Mouse (Mus musculus) liver, postnatal 0 days (tissue): ENCODE results near the gene Clasp2. TPM values are rescaled to one million over a fixed set of nuclear protein-coding genes. Genes with fewer than 3 reads are reported as not detected.
"Not testable (repeated sequence)": the region's sequence is repeated elsewhere in the genome, so short reads cannot be mapped to it uniquely, and the experiment has no call there.

Source experiments
- ATAC-seq: fragments of 200-750 bp; cut with Nextera tagmentation; 2 replicates; pipeline ENCODE4 v1.8.0; 2017; ENCODE audit warnings: mild to moderate bottlenecking, moderate library complexity
- DNase-seq: peaks from one replicate; pipeline ENCODE4 v3.0.0-alpha.2; 2016
- H3K27ac ChIP-seq: fragments of 300-500 bp; sonication (generic); 2 replicates; pipeline ENCODE4 v1.5.1; 2014; ENCODE audit warnings: antibody characterized with exemption, moderate library complexity, mild to moderate bottlenecking, low read depth
- H3K27me3 ChIP-seq: fragments of 300-500 bp; sonication (generic); 2 replicates; pipeline ENCODE4 v1.6.1; 2014; ENCODE audit warnings: low read length, control low read depth, mixed read lengths; ENCODE audit not compliant: insufficient read depth
- H3K36me3 ChIP-seq: fragments of 300-500 bp; sonication (generic); replicated peaks from 2 replicates; pipeline ENCODE4 v1.6.1; 2014; ENCODE audit warnings: mild to moderate bottlenecking, control low read depth, low read length, moderate library complexity, mixed read lengths; ENCODE audit not compliant: insufficient read depth
- H3K4me1 ChIP-seq: fragments of 300-500 bp; sonication (generic); 2 replicates; pipeline ENCODE4 v1.6.1; 2014; ENCODE audit warnings: antibody characterized with exemption, mild to moderate bottlenecking, control low read depth; ENCODE audit not compliant: insufficient read depth
- H3K4me2 ChIP-seq: fragments of 300-500 bp; sonication (generic); 2 replicates; pipeline ENCODE4 v1.6.1; 2014; ENCODE audit warnings: low read depth, mild to moderate bottlenecking, low read length, moderate library complexity, mixed read lengths
- H3K4me3 ChIP-seq: fragments of 300-500 bp; sonication (generic); 2 replicates; pipeline ENCODE4 v1.5.1; 2014; ENCODE audit warnings: low read depth, low read length
- H3K9ac ChIP-seq: fragments of 300-500 bp; sonication (generic); replicated peaks from 2 replicates; pipeline ENCODE4 v1.6.1; 2014; ENCODE audit warnings: mild to moderate bottlenecking, moderate library complexity
- H3K9me3 ChIP-seq: fragments of 300-500 bp; sonication (generic); 2 replicates; pipeline ENCODE4 v1.6.1; 2016; ENCODE audit warnings: mild to moderate bottlenecking, control low read depth, low read length, mixed read lengths
- CTCF ChIP-seq: sonication (generic); IDR thresholded peaks from 2 replicates; pipeline ENCODE4 v1.5.1; 2016; ENCODE audit warnings: antibody characterized with exemption, low read depth
- EP300 ChIP-seq: IDR thresholded peaks from 2 replicates; pipeline ENCODE4 v1.6.1; 2016; ENCODE audit warnings: antibody characterized with exemption, low read depth, mild to moderate bottlenecking
- WGBS: fragments of 180-500 bp; shearing (Covaris S2); extraction: QIAGEN DNeasy Blood & Tissue Kit; methylation state at CpG from one replicate; pipeline ENCODE4 v1.1.7; 2014; ENCODE audit not compliant: insufficient replicate concordance; 5-methylcytosine and 5-hydroxymethylcytosine counted together
- polyA plus RNA-seq: library from polyadenylated mRNA; unstranded; fragments of >200 nt; fragmentation: Nextera tagmentation; extraction: Ambion mirVana; gene quantifications from 2 replicates; pipeline ENCODE4 v1.2.1, GENCODE M21; 2015

Clasp2 gene
- polyA plus RNA-seq, 1 experiment from 2014 or later, result 4.9 TPM

DNA sequence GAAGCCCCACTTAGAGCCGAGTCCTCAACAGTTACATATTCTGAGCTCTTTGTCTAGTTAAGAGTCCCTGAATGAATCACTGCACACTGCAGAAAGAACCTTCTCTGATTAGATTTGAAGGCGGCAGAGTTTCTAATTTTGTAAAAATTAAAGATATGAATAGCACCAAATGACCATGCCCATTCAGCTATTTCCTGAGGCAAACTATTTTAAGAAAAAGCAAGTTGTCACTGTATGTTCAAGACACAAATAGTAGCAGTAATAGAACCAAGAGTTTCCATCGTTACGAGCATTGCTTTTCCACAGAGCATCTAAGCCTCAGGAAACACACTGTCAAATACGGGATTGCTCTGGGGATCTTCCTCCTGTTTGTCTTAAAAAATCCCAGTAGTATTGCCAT lies 126.7 kb downstream of the Clasp2 start:
- Histone ChIP-seq H3K9ac (no peak overlapping the region), H3K36me3 (peaks cover 36% of the 10 kb centered on the region), H3K4me1 (no peaks in the 10 kb centered on the region), H3K9me3 (no peaks in the 10 kb centered on the region), H3K27me3 (no peaks in the 10 kb centered on the region), H3K4me2 (no peak overlapping the region), H3K4me3 (no peak overlapping the region), H3K27ac (no peak overlapping the region)
- DNase-seq, result no peak
- no peak for ATAC-seq
- 82% methylated on average over 5 of the region's 5 CpGs for WGBS
- no peak for TF ChIP-seq CTCF
- no peak for TF ChIP-seq EP300

DNA sequence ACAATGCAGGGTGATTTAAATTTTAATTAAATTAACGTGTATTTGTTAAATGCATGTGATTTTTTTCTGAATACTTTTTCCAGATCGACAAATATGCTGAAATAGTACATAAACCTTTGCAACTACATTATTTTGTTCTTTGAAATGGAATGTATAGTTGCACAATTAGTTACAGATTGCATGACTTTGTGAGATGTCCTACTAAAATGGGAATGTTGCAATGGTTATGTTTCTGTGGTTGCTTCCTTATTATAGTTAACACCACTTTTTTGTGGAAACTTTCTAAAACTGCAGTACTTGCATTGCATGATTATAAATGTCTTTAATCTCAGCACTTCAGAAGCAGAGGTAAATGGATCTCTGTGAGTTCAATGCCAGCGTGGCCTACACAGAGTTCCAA lies 153.6 kb downstream of the Clasp2 start:
- peaks cover 23% of the 10 kb centered on the region for H3K36me3 ChIP-seq
- H3K9ac ChIP-seq, result no peak overlapping the region
- no peak for TF ChIP-seq CTCF
- no peak for TF ChIP-seq EP300
- H3K4me2 ChIP-seq, result no peak overlapping the region
- no peak for ATAC-seq
- WGBS, result 85% methylated on average over 3 of the region's 3 CpGs
- no peaks in the 10 kb centered on the region for H3K9me3 ChIP-seq
- no peaks in the 10 kb centered on the region for H3K4me1 ChIP-seq
- DNase-seq, result no peak
- no peak overlapping the region for H3K27ac ChIP-seq
- no peak overlapping the region for H3K4me3 ChIP-seq
- no peaks in the 10 kb centered on the region for H3K27me3 ChIP-seq

DNA sequence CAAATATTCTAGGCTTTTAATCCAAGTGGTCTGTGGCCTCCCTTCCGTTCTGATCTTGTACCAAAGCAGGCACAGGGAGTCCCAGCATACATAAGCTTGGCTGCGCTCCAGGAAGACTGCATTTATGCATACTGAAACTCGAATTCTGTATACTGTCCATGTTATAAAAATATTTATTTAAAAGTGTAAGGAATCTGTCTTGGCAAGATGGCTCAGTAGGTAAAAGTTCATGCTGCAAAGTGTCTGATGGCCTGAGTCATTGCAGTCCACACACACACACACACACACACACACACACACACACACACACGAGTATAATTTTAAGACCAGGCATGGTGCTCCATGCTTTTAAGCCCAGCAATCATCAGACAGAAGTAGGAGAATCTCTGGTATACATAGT lies 161.9 kb downstream of the Clasp2 start:
- Histone ChIP-seq H3K27ac (no peak overlapping the region), H3K36me3 (peaks cover 42% of the 10 kb centered on the region), H3K4me1 (no peaks in the 10 kb centered on the region), H3K9ac (no peak overlapping the region), H3K4me2 (no peak overlapping the region), H3K4me3 (no peak overlapping the region), H3K9me3 (no peaks in the 10 kb centered on the region), H3K27me3 (no peaks in the 10 kb centered on the region)
- TF ChIP-seq CTCF (no peak), EP300 (no peak)
- DNase-seq (no peak), ATAC-seq (no peak)
- WGBS, result 80% methylated on average over 4 of the region's 4 CpGs

DNA sequence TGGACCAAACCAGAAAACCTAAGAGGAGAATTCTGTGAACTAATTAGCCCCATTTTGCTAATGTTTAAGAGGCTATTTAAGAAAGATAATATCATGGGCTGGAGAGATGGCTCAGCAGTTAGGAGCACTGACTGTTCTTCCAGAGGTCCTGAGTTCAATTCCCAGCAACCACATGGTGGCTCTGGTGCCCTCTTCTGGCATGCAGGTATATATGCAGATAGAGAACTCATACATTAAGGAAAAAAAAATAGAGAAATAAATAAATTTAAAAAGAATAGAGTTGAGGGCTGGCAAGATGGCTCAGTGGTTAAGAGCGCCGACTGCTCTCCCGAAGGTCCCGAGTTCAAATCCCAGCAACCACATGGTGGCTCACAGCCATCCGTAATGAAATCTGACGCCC lies 163.0 kb downstream of the Clasp2 start:
- H3K9ac ChIP-seq, DNase-seq, H3K9me3 ChIP-seq, H3K4me1 ChIP-seq, H3K4me3 ChIP-seq, ATAC-seq, H3K4me2 ChIP-seq, H3K27me3 ChIP-seq, H3K27ac ChIP-seq: not testable (repeated sequence)
- TF ChIP-seq CTCF, result peak; percentile 43
- peaks cover 52% of the 10 kb centered on the region for H3K36me3 ChIP-seq
- WGBS, result 94% methylated on average over 6 of the region's 6 CpGs

DNA sequence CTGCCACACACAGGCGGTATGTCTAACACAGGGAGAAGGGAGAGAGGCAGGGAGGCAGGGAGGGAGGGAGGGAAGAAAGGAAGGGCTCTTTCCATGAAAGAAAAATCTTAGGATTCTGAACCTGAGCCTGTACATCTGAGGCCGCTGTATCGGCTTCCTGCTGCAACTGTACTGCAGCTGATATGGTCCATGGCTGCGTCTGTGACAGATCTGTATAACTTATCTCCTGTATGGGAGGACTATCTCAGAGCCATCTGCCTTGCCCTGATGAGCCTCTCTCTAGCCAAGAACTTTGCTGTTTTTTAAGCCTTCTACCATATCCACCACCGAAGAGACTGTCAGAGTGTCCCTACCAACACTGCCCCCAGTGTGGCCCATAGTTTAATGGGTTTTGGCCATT lies 174.5 kb downstream of the Clasp2 start:
- Histone ChIP-seq H3K4me3 (no peak overlapping the region), H3K27me3 (no peaks in the 10 kb centered on the region), H3K36me3 (peaks cover 29% of the 10 kb centered on the region), H3K9ac (no peak overlapping the region), H3K4me1 (no peaks in the 10 kb centered on the region; the same call in 1 of the 2 replicates), H3K27ac (no peak overlapping the region), H3K9me3 (no peaks in the 10 kb centered on the region), H3K4me2 (peak overlapping the region; percentile 48; the same call in 1 of the 2 replicates)
- TF ChIP-seq EP300 (peak; percentile 83), CTCF (no peak)
- 60% methylated on average over 5 of the region's 5 CpGs for WGBS
- ATAC-seq (peak; percentile 59), DNase-seq (no peak)

DNA sequence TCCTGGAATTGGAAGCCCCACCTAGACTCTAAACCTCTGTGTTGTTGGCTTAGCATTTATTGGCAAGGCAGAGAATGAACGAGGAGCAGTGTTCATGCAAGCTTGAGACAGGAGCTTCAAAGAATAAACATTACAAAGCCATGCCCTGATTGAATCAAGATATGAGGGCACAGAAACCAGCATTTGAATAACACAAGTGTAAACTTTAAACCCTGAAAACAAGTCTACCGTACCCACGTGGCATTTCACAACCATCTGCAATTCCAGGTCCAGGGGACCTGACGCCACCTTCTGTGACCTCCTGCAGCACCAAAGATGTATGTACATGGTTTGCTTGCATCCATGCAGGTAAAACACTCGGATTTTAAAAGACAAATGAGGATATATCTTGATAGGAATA lies 181.4 kb downstream of the Clasp2 start:
- no peak for DNase-seq

DNA sequence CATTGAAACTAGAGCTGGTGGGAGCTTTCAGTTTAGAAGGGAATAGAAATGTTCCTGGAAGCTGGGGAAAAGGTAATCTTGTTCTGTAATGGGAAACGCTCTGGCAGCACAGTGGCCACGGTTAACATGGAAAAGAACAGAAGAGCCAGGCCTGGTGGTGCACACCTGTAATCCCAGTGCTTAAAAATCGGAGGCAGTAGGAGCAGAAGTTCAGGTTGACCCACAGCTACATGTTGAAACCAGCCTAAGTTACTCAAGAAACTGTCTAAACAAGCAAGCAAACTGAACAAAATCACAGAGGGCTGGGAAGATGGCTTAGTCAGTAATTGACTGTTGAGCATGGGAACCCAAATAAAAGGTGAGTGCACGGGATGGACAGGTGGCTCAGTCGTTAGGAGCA lies 183.6 kb downstream of the Clasp2 start:
- H3K27ac ChIP-seq, result no peak overlapping the region

More for the DNA sequence above, 181.4 kb downstream of the Clasp2 start:
- TF ChIP-seq CTCF (no peak), EP300 (no peak)
- Histone ChIP-seq H3K4me3 (no peak overlapping the region), H3K9me3 (no peaks in the 10 kb centered on the region), H3K9ac (no peak overlapping the region), H3K4me2 (no peak overlapping the region), H3K27ac (no peak overlapping the region), H3K4me1 (no peaks in the 10 kb centered on the region), H3K27me3 (no peaks in the 10 kb centered on the region), H3K36me3 (peaks cover 13% of the 10 kb centered on the region)
- no peak for ATAC-seq
- 86% methylated on average over 5 of the region's 5 CpGs for WGBS

More for the DNA sequence above, 183.6 kb downstream of the Clasp2 start:
- no peak overlapping the region for H3K4me2 ChIP-seq
- H3K4me1 ChIP-seq, result peaks cover 6% of the 10 kb centered on the region
- no peak for DNase-seq
- 80% methylated on average over 5 of the region's 5 CpGs for WGBS
- ATAC-seq, result no peak
- peaks cover 10% of the 10 kb centered on the region for H3K36me3 ChIP-seq
- TF ChIP-seq CTCF (no peak), EP300 (no peak)
- no peaks in the 10 kb centered on the region for H3K27me3 ChIP-seq
- H3K9ac ChIP-seq, result no peak overlapping the region
- no peaks in the 10 kb centered on the region for H3K9me3 ChIP-seq
- no peak overlapping the region for H3K4me3 ChIP-seq
